Mouse (Mus musculus) brain, embryonic 14.5 days (tissue): ENCODE data around the gene Rps23.

ENCODE experiments used
- CTCF ChIP-seq: fragments of 200-500 bp; IDR thresholded peaks from 2 replicates; pipeline ENCODE4 v1.5.1; 2012; ENCODE audit warnings: inconsistent platforms, mild to moderate bottlenecking, moderate library complexity, borderline replicate concordance; ENCODE audit not compliant: insufficient read depth, insufficient read length; ENCODE audit errors: extremely low read depth
- POLR2A ChIP-seq: fragments of 200-500 bp; IDR thresholded peaks from 2 replicates; pipeline ENCODE4 v1.6.1; 2012; ENCODE audit warnings: mild to moderate bottlenecking, inconsistent platforms, borderline replicate concordance; ENCODE audit not compliant: poor library complexity, insufficient read depth, insufficient read length, severe bottlenecking; ENCODE audit errors: extremely low read depth

- no peak for TF ChIP-seq CTCF
- no peak for TF ChIP-seq POLR2A
These were observed 2.4 kb downstream of the Rps23 start for GRCm38 (mm10) chr13:90925191-90925590.
